Mouse (Mus musculus): ENCODE results near the gene Slc8a3. TPM values are rescaled to one million over a fixed set of nuclear protein-coding genes. Genes with fewer than 3 reads are reported as not detected.

Gene Slc8a3
- polyA plus RNA-seq, 1 experiment from 2014 or later, result 0.47 TPM

- no peaks in the 10 kb centered on the region for H3K9me3 ChIP-seq (ENCODE audit: control insufficient read depth, low read length)
- no peak for ATAC-seq (ENCODE audit: insufficient number of reproducible peaks, insufficient read depth, low FRiP score, low read depth)
- H3K27ac ChIP-seq (replicated peaks in 1 of 2; ENCODE audit: control insufficient read depth in 1 of 2, insufficient read depth in 1 of 2, low read depth in 2 of 2, low read length in 2 of 2), result no peak overlapping the region
- no peak overlapping the region for H3K9ac ChIP-seq (ENCODE audit: low read length)
- WGBS, result 66% methylated on average over 10 of the region's 10 CpGs
- H3K27me3 ChIP-seq (ENCODE audit: control insufficient read depth, insufficient read depth, low read length), result no peaks in the 10 kb centered on the region
- H3K4me3 ChIP-seq (ENCODE audit: control insufficient read depth in 1 of 2, insufficient read depth in 1 of 2, low read depth in 1 of 2, low read length in 2 of 2), result no peak overlapping the region
- no peaks in the 10 kb centered on the region for H3K4me1 ChIP-seq (ENCODE audit: control insufficient read depth in 2 of 2, insufficient read depth in 2 of 2, low read length in 2 of 2)
- H3K36me3 ChIP-seq (ENCODE audit: control insufficient read depth, insufficient read depth, low read length), result no peaks in the 10 kb centered on the region
- H3K4me2 ChIP-seq (ENCODE audit: low read length), result no peak overlapping the region
Measured at GRCm38 (mm10) chr12:81166092-81166491, 166.9 kb downstream of the Slc8a3 start.

- Histone ChIP-seq H3K36me3 (ENCODE audit: control insufficient read depth, insufficient read depth, low read length) (no peaks in the 10 kb centered on the region), H3K9me3 (ENCODE audit: control insufficient read depth, low read length) (no peaks in the 10 kb centered on the region), H3K4me3 (ENCODE audit: control insufficient read depth in 1 of 2, insufficient read depth in 1 of 2, low read depth in 1 of 2, low read length in 2 of 2) (no peak overlapping the region), H3K4me1 (ENCODE audit: control insufficient read depth in 2 of 2, insufficient read depth in 2 of 2, low read length in 2 of 2) (no peaks in the 10 kb centered on the region), H3K4me2 (ENCODE audit: low read length) (no peak overlapping the region), H3K9ac (ENCODE audit: low read length) (no peak overlapping the region), H3K27me3 (ENCODE audit: control insufficient read depth, insufficient read depth, low read length) (no peaks in the 10 kb centered on the region), H3K27ac (replicated peaks in 1 of 2; ENCODE audit: control insufficient read depth in 1 of 2, insufficient read depth in 1 of 2, low read depth in 2 of 2, low read length in 2 of 2) (no peak overlapping the region)
- no peak for ATAC-seq (ENCODE audit: insufficient number of reproducible peaks, insufficient read depth, low FRiP score, low read depth)
- 83% methylated on average over 3 of the region's 3 CpGs for WGBS
Measured at GRCm38 (mm10) chr12:81163566-81163965, 169.4 kb downstream of the Slc8a3 start.

GRCm38 (mm10) chr12:81163131-81163530, 169.8 kb downstream of the Slc8a3 start:
- no peaks in the 10 kb centered on the region for H3K36me3 ChIP-seq (ENCODE audit: control insufficient read depth, insufficient read depth, low read length)
- H3K4me3 ChIP-seq (ENCODE audit: control insufficient read depth in 1 of 2, insufficient read depth in 1 of 2, low read depth in 1 of 2, low read length in 2 of 2), result no peak overlapping the region
- no peak overlapping the region for H3K4me2 ChIP-seq (ENCODE audit: low read length)
- ATAC-seq (ENCODE audit: insufficient number of reproducible peaks, insufficient read depth, low FRiP score, low read depth), result no peak
- 74% methylated on average over 3 of the region's 3 CpGs for WGBS
- no peak overlapping the region for H3K9ac ChIP-seq (ENCODE audit: low read length)
- H3K27ac ChIP-seq (replicated peaks in 1 of 2; ENCODE audit: control insufficient read depth in 1 of 2, insufficient read depth in 1 of 2, low read depth in 2 of 2, low read length in 2 of 2), result no peak overlapping the region
- no peaks in the 10 kb centered on the region for H3K4me1 ChIP-seq (ENCODE audit: control insufficient read depth in 2 of 2, insufficient read depth in 2 of 2, low read length in 2 of 2)
- no peaks in the 10 kb centered on the region for H3K9me3 ChIP-seq (ENCODE audit: control insufficient read depth, low read length)
- no peaks in the 10 kb centered on the region for H3K27me3 ChIP-seq (ENCODE audit: control insufficient read depth, insufficient read depth, low read length)

GRCm38 (mm10) chr12:81161282-81161681, 171.7 kb downstream of the Slc8a3 start:
- no peak for ATAC-seq (ENCODE audit: insufficient number of reproducible peaks, insufficient read depth, low FRiP score, low read depth)
- no peak overlapping the region for H3K4me2 ChIP-seq (ENCODE audit: low read length)
- no peak overlapping the region for H3K27ac ChIP-seq (replicated peaks in 1 of 2; ENCODE audit: control insufficient read depth in 1 of 2, insufficient read depth in 1 of 2, low read depth in 2 of 2, low read length in 2 of 2)
- no peaks in the 10 kb centered on the region for H3K9me3 ChIP-seq (ENCODE audit: control insufficient read depth, low read length)
- no peak overlapping the region for H3K4me3 ChIP-seq (ENCODE audit: control insufficient read depth in 1 of 2, insufficient read depth in 1 of 2, low read depth in 1 of 2, low read length in 2 of 2)
- no peaks in the 10 kb centered on the region for H3K27me3 ChIP-seq (ENCODE audit: control insufficient read depth, insufficient read depth, low read length)
- H3K9ac ChIP-seq (ENCODE audit: low read length), result no peak overlapping the region
- H3K4me1 ChIP-seq (ENCODE audit: control insufficient read depth in 2 of 2, insufficient read depth in 2 of 2, low read length in 2 of 2), result no peaks in the 10 kb centered on the region
- WGBS, result 72% methylated on average over 2 of the region's 2 CpGs
- H3K36me3 ChIP-seq (ENCODE audit: control insufficient read depth, insufficient read depth, low read length), result no peaks in the 10 kb centered on the region

- Histone ChIP-seq H3K4me3 (ENCODE audit: control insufficient read depth in 1 of 2, insufficient read depth in 1 of 2, low read depth in 1 of 2, low read length in 2 of 2) (no peak overlapping the region), H3K36me3 (ENCODE audit: control insufficient read depth, insufficient read depth, low read length) (no peaks in the 10 kb centered on the region), H3K4me1 (ENCODE audit: control insufficient read depth in 2 of 2, insufficient read depth in 2 of 2, low read length in 2 of 2) (no peaks in the 10 kb centered on the region), H3K4me2 (ENCODE audit: low read length) (no peak overlapping the region), H3K9ac (ENCODE audit: low read length) (no peak overlapping the region), H3K27me3 (ENCODE audit: control insufficient read depth, insufficient read depth, low read length) (no peaks in the 10 kb centered on the region), H3K9me3 (ENCODE audit: control insufficient read depth, low read length) (no peaks in the 10 kb centered on the region), H3K27ac (replicated peaks in 1 of 2; ENCODE audit: control insufficient read depth in 1 of 2, insufficient read depth in 1 of 2, low read depth in 2 of 2, low read length in 2 of 2) (no peak overlapping the region)
- 64% methylated on average over 5 of the region's 5 CpGs for WGBS
- ATAC-seq (ENCODE audit: insufficient number of reproducible peaks, insufficient read depth, low FRiP score, low read depth), result no peak
Measured at GRCm38 (mm10) chr12:81160831-81161230, 172.1 kb downstream of the Slc8a3 start.

GRCm38 (mm10) chr12:81160425-81160824, 172.6 kb downstream of the Slc8a3 start:
- H3K4me3 ChIP-seq (ENCODE audit: control insufficient read depth in 1 of 2, insufficient read depth in 1 of 2, low read depth in 1 of 2, low read length in 2 of 2), result no peak overlapping the region
- WGBS, result 73% methylated on average over 3 of the region's 3 CpGs
- no peak overlapping the region for H3K27ac ChIP-seq (replicated peaks in 1 of 2; ENCODE audit: control insufficient read depth in 1 of 2, insufficient read depth in 1 of 2, low read depth in 2 of 2, low read length in 2 of 2)
- H3K4me2 ChIP-seq (ENCODE audit: low read length), result no peak overlapping the region
- H3K27me3 ChIP-seq (ENCODE audit: control insufficient read depth, insufficient read depth, low read length), result no peaks in the 10 kb centered on the region
- ATAC-seq (ENCODE audit: insufficient number of reproducible peaks, insufficient read depth, low FRiP score, low read depth), result no peak
- no peaks in the 10 kb centered on the region for H3K36me3 ChIP-seq (ENCODE audit: control insufficient read depth, insufficient read depth, low read length)
- H3K9ac ChIP-seq (ENCODE audit: low read length), result no peak overlapping the region
- no peaks in the 10 kb centered on the region for H3K4me1 ChIP-seq (ENCODE audit: control insufficient read depth in 2 of 2, insufficient read depth in 2 of 2, low read length in 2 of 2)
- no peaks in the 10 kb centered on the region for H3K9me3 ChIP-seq (ENCODE audit: control insufficient read depth, low read length)

- no peak overlapping the region for H3K27ac ChIP-seq (replicated peaks in 1 of 2; ENCODE audit: control insufficient read depth in 1 of 2, insufficient read depth in 1 of 2, low read depth in 2 of 2, low read length in 2 of 2)
- no peak for ATAC-seq (ENCODE audit: insufficient number of reproducible peaks, insufficient read depth, low FRiP score, low read depth)
- no peaks in the 10 kb centered on the region for H3K4me1 ChIP-seq (ENCODE audit: control insufficient read depth in 2 of 2, insufficient read depth in 2 of 2, low read length in 2 of 2)
- no peaks in the 10 kb centered on the region for H3K27me3 ChIP-seq (ENCODE audit: control insufficient read depth, insufficient read depth, low read length)
- H3K4me3 ChIP-seq (ENCODE audit: control insufficient read depth in 1 of 2, insufficient read depth in 1 of 2, low read depth in 1 of 2, low read length in 2 of 2), result no peak overlapping the region
- no peak overlapping the region for H3K9ac ChIP-seq (ENCODE audit: low read length)
- H3K36me3 ChIP-seq (ENCODE audit: control insufficient read depth, insufficient read depth, low read length), result no peaks in the 10 kb centered on the region
- 72% methylated on average over 2 of the region's 2 CpGs for WGBS
- H3K9me3 ChIP-seq (ENCODE audit: control insufficient read depth, low read length), result no peaks in the 10 kb centered on the region
- H3K4me2 ChIP-seq (ENCODE audit: low read length), result no peak overlapping the region
Measured at GRCm38 (mm10) chr12:81159947-81160346, 173.0 kb downstream of the Slc8a3 start.

- ATAC-seq (ENCODE audit: insufficient number of reproducible peaks, insufficient read depth, low FRiP score, low read depth), result no peak
- Histone ChIP-seq H3K9me3 (ENCODE audit: control insufficient read depth, low read length) (no peaks in the 10 kb centered on the region), H3K4me2 (ENCODE audit: low read length) (no peak overlapping the region), H3K4me3 (ENCODE audit: control insufficient read depth in 1 of 2, insufficient read depth in 1 of 2, low read depth in 1 of 2, low read length in 2 of 2) (no peak overlapping the region), H3K9ac (ENCODE audit: low read length) (no peak overlapping the region), H3K36me3 (ENCODE audit: control insufficient read depth, insufficient read depth, low read length) (no peaks in the 10 kb centered on the region), H3K27ac (replicated peaks in 1 of 2; ENCODE audit: control insufficient read depth in 1 of 2, insufficient read depth in 1 of 2, low read depth in 2 of 2, low read length in 2 of 2) (no peak overlapping the region), H3K27me3 (ENCODE audit: control insufficient read depth, insufficient read depth, low read length) (no peaks in the 10 kb centered on the region), H3K4me1 (ENCODE audit: control insufficient read depth in 2 of 2, insufficient read depth in 2 of 2, low read length in 2 of 2) (no peaks in the 10 kb centered on the region)
- 66% methylated on average over 8 of the region's 8 CpGs for WGBS
Measured at GRCm38 (mm10) chr12:81156841-81157240, 176.1 kb downstream of the Slc8a3 start.

All from heart, embryonic 14.5 days (tissue).